Mouse (Mus musculus): ENCODE measurements around the gene Hmcn1. TPM values are rescaled to one million over a fixed set of nuclear protein-coding genes. Genes with fewer than 3 reads are reported as not detected.

The Hmcn1 gene
- polyA plus RNA-seq, 1 experiment, result 0.92 TPM

DNA sequence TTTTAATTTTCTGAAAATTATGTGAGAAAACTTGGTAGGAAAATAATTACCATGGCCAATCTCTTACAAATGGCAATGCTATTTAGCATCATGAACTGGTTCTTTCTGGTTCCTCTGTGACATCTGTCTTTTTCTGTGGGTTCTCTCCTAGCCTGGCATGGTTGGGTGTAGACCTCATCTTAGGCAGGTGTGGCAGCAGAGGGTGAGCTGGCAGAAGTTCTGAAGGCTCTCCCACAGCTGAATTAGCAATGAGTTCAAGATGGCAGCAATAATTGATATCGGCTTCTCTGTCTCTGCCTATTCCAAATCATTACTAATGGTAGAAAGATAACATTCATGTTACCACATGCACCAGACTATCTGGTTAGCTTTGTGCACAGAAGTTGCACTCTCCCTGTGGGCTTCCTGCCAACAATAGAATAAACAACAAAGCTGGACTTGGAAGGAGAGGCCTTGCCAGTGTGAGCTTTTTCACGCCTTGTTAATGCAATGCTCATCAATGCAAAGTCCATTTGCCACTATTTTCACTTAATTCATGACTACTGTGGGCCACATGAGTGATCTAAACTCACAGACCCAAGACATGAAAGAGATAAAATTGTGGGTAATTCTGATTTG is 26.1 kb upstream of the Hmcn1 start:
- H3K4me3 ChIP-seq (ENCODE audit: control insufficient read depth, insufficient read depth, low read length), result no peak overlapping the region
- 89% methylated on average over 2 of the region's 2 CpGs for WGBS
- TF ChIP-seq POLR2A (IDR thresholded peaks at IDR 0.05; ENCODE audit: control insufficient read depth, extremely low read depth, insufficient read depth, low read length, poor library complexity) (no peak), CTCF (IDR thresholded peaks at IDR 0.05; ENCODE audit: borderline replicate concordance, control insufficient read depth, extremely low read depth, insufficient read depth, low read length, poor library complexity) (no peak)
- H3K36me3 ChIP-seq (ENCODE audit: control insufficient read depth, insufficient read depth, low read length), result no peaks in the 10 kb centered on the region
- no peaks in the 10 kb centered on the region for H3K4me1 ChIP-seq (replicated peaks; ENCODE audit: control insufficient read depth, insufficient read depth, low read length)
- H3K27me3 ChIP-seq (ENCODE audit: control insufficient read depth, insufficient read depth, low read length), result no peaks in the 10 kb centered on the region
- no peak for DNase-seq
- no peak overlapping the region for H3K27ac ChIP-seq (ENCODE audit: control insufficient read depth, insufficient read depth, low read length)

DNA sequence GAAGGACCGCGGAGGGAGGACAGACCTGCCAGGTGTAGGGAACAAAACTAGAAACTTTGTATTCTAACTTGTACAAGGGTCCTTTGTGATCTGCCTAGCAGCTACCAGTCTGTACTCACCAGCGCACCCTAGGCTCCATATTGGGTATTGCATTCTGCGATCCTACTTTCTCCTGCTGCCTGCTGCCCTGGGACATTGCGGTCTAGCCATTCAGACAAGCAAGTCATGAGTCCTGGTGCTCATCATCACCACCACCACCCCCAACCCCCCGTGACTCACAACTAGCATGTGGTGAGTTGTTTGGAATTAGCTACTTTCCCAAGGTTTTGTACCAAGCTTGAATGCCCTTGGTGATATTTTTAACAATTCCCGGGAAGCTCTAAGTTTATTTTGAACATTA is 17.8 kb upstream of the Hmcn1 start:
- no peaks in the 10 kb centered on the region for H3K36me3 ChIP-seq (ENCODE audit: control insufficient read depth, insufficient read depth, low read length)
- TF ChIP-seq POLR2A (IDR thresholded peaks at IDR 0.05; ENCODE audit: control insufficient read depth, extremely low read depth, insufficient read depth, low read length, poor library complexity), result no peak
- peak; percentile 31; the same call in 1 of the 2 replicates for TF ChIP-seq CTCF (IDR thresholded peaks at IDR 0.05; ENCODE audit: borderline replicate concordance, control insufficient read depth, extremely low read depth, insufficient read depth, low read length, poor library complexity)
- no peak overlapping the region for H3K4me3 ChIP-seq (ENCODE audit: control insufficient read depth, insufficient read depth, low read length)
- 29% methylated on average over 7 of the region's 7 CpGs for WGBS
- peak; percentile 82 for DNase-seq
- no peak overlapping the region for H3K27ac ChIP-seq (ENCODE audit: control insufficient read depth, insufficient read depth, low read length)
- no peaks in the 10 kb centered on the region for H3K4me1 ChIP-seq (replicated peaks; ENCODE audit: control insufficient read depth, insufficient read depth, low read length)
- no peaks in the 10 kb centered on the region for H3K27me3 ChIP-seq (ENCODE audit: control insufficient read depth, insufficient read depth, low read length)

DNA sequence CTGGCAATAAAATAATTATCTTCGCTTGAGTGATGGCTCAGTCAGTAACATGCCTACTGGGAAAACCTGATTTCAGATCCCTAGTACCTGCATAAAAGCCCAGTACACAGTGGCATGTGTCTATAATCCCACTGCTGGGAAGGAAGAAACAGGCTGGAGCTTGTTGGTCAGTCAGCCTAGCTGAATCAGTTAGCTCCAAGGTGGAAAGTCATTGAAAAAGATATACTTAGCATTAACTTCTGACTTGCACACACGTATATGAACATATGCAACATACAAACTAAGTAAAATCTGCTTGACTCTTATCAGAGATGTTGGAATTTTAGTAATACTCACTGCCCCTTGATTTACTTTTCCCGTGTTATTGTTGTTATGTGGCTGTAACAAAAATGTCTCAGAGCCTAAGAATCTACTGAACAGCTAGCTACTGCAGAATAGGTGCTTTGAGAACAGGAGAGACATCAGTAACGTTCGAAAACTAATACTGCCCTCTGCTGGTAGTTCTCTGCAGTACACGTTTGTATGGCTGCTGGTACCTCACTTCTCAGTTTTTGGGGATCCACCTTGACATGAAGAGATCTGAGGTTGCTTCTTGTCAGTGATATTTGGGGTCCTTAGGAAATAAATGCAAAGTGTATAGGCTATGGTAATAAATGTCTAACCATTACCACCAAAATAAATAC is 16.0 kb upstream of the Hmcn1 start:
- TF ChIP-seq CTCF (IDR thresholded peaks at IDR 0.05; ENCODE audit: borderline replicate concordance, control insufficient read depth, extremely low read depth, insufficient read depth, low read length, poor library complexity), result no peak
- no peak for TF ChIP-seq POLR2A (IDR thresholded peaks at IDR 0.05; ENCODE audit: control insufficient read depth, extremely low read depth, insufficient read depth, low read length, poor library complexity)
- DNase-seq, result peak; percentile 64
- H3K4me1 ChIP-seq (replicated peaks; ENCODE audit: control insufficient read depth, insufficient read depth, low read length), result no peaks in the 10 kb centered on the region
- no peaks in the 10 kb centered on the region for H3K27me3 ChIP-seq (ENCODE audit: control insufficient read depth, insufficient read depth, low read length)
- no peaks in the 10 kb centered on the region for H3K36me3 ChIP-seq (ENCODE audit: control insufficient read depth, insufficient read depth, low read length)
- no peak overlapping the region for H3K27ac ChIP-seq (ENCODE audit: control insufficient read depth, insufficient read depth, low read length)
- 33% methylated on average over 6 of the region's 6 CpGs for WGBS
- H3K4me3 ChIP-seq (ENCODE audit: control insufficient read depth, insufficient read depth, low read length), result no peak overlapping the region

DNA sequence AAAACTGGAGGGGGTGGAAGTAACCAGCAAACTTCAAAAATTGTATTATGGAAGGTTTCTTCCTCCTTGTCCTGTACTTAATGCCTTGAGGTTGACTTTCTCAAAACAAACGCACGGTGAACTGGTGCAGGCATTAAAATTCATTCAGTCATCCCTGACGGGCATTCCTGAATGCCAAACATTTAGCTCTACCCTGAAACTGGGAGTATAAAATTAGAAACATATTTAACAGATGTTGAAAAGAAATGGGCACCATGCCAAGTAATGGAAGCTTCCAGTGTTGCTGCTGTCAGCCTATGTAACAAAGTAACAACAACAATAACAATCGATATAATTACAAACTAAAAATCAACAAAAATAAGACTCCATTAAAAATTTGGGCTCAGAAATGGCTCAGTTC is 14.5 kb upstream of the Hmcn1 start:
- Histone ChIP-seq H3K36me3 (ENCODE audit: control insufficient read depth, insufficient read depth, low read length) (no peaks in the 10 kb centered on the region), H3K27me3 (ENCODE audit: control insufficient read depth, insufficient read depth, low read length) (no peaks in the 10 kb centered on the region), H3K4me3 (ENCODE audit: control insufficient read depth, insufficient read depth, low read length) (no peak overlapping the region), H3K27ac (ENCODE audit: control insufficient read depth, insufficient read depth, low read length) (no peak overlapping the region), H3K4me1 (replicated peaks; ENCODE audit: control insufficient read depth, insufficient read depth, low read length) (no peaks in the 10 kb centered on the region)
- TF ChIP-seq CTCF (IDR thresholded peaks at IDR 0.05; ENCODE audit: borderline replicate concordance, control insufficient read depth, extremely low read depth, insufficient read depth, low read length, poor library complexity) (no peak), POLR2A (IDR thresholded peaks at IDR 0.05; ENCODE audit: control insufficient read depth, extremely low read depth, insufficient read depth, low read length, poor library complexity) (no peak)
- DNase-seq, result no peak
- 93% methylated on average over 4 of the region's 4 CpGs for WGBS

DNA sequence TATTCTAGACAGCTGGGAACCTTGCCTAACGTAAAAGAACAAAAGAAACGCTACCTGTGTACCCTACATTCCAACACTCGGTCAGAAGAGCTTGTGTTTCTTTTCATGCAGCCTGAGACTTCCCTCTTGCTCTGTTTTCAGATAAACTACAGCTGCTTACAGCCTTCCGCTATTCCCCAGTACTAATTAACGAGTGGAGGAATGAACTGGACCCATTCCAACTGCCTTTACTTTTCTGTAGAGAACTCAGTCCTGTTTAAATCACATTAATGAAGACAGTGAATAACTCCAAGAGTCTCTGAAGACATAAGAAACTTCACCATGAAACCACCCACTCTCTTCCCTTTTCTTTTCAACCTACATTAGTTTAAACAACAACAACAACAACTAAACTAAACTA is 10.8 kb upstream of the Hmcn1 start:
- no peak overlapping the region for H3K27ac ChIP-seq (ENCODE audit: control insufficient read depth, insufficient read depth, low read length)
- peaks cover 7% of the 10 kb centered on the region for H3K4me1 ChIP-seq (replicated peaks; ENCODE audit: control insufficient read depth, insufficient read depth, low read length)
- no peaks in the 10 kb centered on the region for H3K36me3 ChIP-seq (ENCODE audit: control insufficient read depth, insufficient read depth, low read length)
- no peak for DNase-seq
- no peak overlapping the region for H3K4me3 ChIP-seq (ENCODE audit: control insufficient read depth, insufficient read depth, low read length)
- TF ChIP-seq CTCF (IDR thresholded peaks at IDR 0.05; ENCODE audit: borderline replicate concordance, control insufficient read depth, extremely low read depth, insufficient read depth, low read length, poor library complexity) (no peak), POLR2A (IDR thresholded peaks at IDR 0.05; ENCODE audit: control insufficient read depth, extremely low read depth, insufficient read depth, low read length, poor library complexity) (no peak)
- H3K27me3 ChIP-seq (ENCODE audit: control insufficient read depth, insufficient read depth, low read length), result no peaks in the 10 kb centered on the region
- WGBS, result 92% methylated on average over 5 of the region's 5 CpGs

DNA sequence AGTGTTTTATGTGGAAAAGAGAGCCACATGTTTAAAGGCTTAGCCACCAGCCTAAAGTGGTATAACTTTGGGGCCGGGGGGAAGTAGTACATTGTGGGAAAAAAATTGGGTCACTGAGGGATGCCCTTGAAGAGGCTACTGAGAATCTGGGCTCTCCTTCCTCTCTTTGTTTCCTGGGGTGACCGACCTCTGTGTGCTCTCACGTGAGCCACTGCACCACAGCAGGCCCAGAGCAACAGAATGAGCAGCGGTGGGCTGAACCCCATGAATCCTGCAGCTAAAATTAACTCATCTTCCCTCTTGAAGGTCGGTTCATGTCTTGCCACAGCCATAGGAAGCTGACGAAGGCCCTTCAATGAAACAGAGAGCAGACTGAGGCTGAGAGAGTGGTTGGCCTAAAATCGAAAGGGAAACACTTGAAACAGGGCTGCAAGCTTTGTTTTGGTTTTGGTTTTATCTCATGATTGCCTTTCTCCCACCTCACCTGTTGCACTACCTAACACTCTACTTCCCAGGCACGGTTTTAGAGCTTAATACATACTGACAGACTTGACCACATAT is 8.7 kb upstream of the Hmcn1 start:
- no peaks in the 10 kb centered on the region for H3K27me3 ChIP-seq (ENCODE audit: control insufficient read depth, insufficient read depth, low read length)
- no peak for TF ChIP-seq CTCF (IDR thresholded peaks at IDR 0.05; ENCODE audit: borderline replicate concordance, control insufficient read depth, extremely low read depth, insufficient read depth, low read length, poor library complexity)
- TF ChIP-seq POLR2A (IDR thresholded peaks at IDR 0.05; ENCODE audit: control insufficient read depth, extremely low read depth, insufficient read depth, low read length, poor library complexity), result no peak
- peak overlapping the region; percentile 18; the same call in 1 of the 2 replicates for H3K4me3 ChIP-seq (ENCODE audit: control insufficient read depth, insufficient read depth, low read length)
- H3K36me3 ChIP-seq (ENCODE audit: control insufficient read depth, insufficient read depth, low read length), result no peaks in the 10 kb centered on the region
- DNase-seq, result peak; percentile 20
- peaks cover 7% of the 10 kb centered on the region for H3K4me1 ChIP-seq (replicated peaks; ENCODE audit: control insufficient read depth, insufficient read depth, low read length)
- peak overlapping the region; percentile 84 for H3K27ac ChIP-seq (ENCODE audit: control insufficient read depth, insufficient read depth, low read length)
- 2% methylated on average over 8 of the region's 8 CpGs for WGBS

Measured in thymus, adult 2 months (tissue).